Mouse (Mus musculus): ENCODE results near the gene Olfr92.

Gene Olfr92

DNA sequence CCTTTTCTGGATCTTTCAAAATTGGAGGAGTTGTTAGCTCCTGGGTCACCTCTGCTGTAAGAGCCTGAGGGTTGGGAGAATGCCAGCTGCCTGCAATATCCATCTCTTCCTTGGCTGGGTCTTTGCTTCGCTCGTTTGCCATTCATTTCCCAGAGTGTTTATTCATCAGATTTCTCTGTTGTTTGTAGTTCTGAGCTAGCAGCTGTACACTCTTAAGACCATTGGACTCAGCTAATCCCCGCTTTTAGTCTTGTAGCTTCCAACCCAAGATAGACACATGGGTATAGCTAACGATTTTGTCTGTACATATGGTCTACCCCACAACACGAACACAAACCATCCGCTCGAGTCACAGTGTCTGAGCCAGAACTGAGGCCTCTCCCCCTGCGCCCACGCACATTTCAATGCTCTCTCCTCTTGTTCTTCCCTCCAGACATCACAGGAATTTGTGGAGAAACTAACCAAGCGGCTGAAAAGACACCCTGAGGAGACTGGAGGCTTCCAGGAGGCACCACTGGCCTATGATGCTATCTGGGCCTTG lies 57.7 kb downstream of the Olfr92 start:
- DNase-seq (ENCODE audit: low read depth, low spot score) = peak; percentile 87

DNA sequence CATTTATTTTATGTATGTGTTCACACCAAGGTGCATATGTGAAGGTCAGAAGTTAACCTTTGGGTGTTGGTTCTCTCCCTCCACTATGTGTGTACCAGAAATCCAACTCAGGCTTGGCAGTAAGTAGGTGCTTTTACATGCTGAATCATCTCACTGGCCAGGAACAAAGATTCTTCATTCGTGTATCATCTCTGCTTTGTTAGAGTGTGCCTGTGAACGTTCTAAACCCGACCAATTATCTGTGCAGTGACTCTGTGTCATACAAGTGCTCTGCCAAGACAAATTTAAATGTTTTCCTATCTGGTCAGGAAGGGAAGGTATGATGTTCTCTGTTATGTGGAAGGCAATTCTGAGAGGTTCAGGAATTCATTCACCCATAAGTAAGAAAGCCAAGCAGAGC lies 58.5 kb downstream of the Olfr92 start:
- peak; percentile 58 for DNase-seq (ENCODE audit: low read depth, low spot score)
